Comparison of ENCODE assay signal across 8 mouse cellular contexts in the genomic region with DNA sequence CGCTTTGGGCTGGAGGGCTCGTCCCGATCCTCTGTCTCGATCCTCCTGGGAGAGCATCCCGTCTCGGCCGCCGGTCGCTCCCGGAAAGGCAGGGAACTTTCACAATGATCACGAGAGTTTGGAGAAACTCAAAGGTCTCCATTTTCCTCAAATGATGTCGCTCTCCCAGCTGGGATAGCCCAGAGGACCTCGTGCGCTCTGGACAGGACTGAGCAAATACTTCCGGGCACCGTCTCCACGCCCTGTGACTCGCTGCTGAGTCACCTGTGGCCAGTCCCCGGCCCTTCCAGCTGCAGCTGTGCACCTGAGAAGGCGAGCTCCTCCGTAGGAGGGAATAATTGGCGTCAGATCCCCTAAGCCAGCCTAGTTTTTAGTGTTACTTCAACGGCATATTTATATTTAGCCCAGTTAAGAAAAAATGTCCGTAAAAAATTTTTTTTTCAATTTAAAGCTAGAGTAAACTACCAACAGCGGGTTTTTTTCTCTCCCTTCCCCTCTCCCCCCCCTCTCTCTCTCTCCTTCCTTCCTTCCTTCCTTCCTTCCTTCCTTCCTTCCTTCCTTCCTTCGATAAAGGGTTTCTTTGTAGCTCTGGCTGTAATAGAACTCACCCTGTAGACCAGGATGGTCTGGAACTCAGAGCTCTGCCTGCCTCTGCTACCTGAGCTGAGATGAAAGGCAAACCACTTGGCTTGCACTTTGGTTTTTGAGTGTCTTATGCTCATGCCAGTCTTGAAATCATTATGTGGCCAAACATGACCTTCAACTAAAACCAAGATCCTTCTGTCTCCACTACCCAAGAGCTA. TPM values are rescaled to one million over a fixed set of nuclear protein-coding genes. Genes with fewer than 3 reads are reported as not detected.
DNase-seq lines count a peak whose midpoint lies in the region; ATAC-seq and TF ChIP-seq lines count a peak whose summit lies in the region.

No protein-coding gene starts in this region.

- dilution Hi-C loops in CH12.LX (cut with MboI; ENCODE audit: extremely low pct_ligation_motif_present, extremely low pct_unique_long_range_greater_than_20kb, low sequenced_read_pairs), result no loop called here

- peaks cover 33% of the 10 kb centered on the region for H3K79me2 ChIP-seq in CH12.LX (replicated peaks; ENCODE audit: control insufficient read depth, extremely low read depth, insufficient read depth, poor library complexity, severe bottlenecking)
- no peaks in the 10 kb centered on the region; the same call in 1 of the 2 replicates for H3K79me2 ChIP-seq in heart, adult 2 months (replicated peaks; ENCODE audit: control insufficient read depth, insufficient read depth, low read length)

- in situ Hi-C loops in CH12.LX (cut with MboI; ENCODE audit: low pct_ligation_motif_present, low pct_unique_long_range_greater_than_20kb, low sequenced_read_pairs), result no loop called here

- H3K9ac ChIP-seq in CH12.LX (ENCODE audit: insufficient read depth, low read depth), result peak overlapping the region; percentile 78
- H3K9ac ChIP-seq in heart, adult 2 months (ENCODE audit: low read depth, low read length), result peak overlapping the region; percentile 69
- peak overlapping the region; percentile 68 for H3K9ac ChIP-seq in kidney, embryonic 16.5 days (replicated peaks; ENCODE audit: low read length)

- H3K27ac ChIP-seq in CH12.LX (ENCODE audit: insufficient read depth, low read depth), result peak overlapping the region; percentile 84
- peak overlapping the region; percentile 82 for H3K27ac ChIP-seq in heart, adult 2 months
- peak overlapping the region; percentile 85 for H3K27ac ChIP-seq in kidney, embryonic 16.5 days (ENCODE audit: low read length)

- peaks cover 4 to 32% of the 10 kb centered on the region in 2 experiments; a peak in 3 of 4 replicates for H3K4me1 ChIP-seq in CH12.LX (ENCODE audit: control insufficient read depth in 1 of 2, insufficient read depth in 2 of 2)
- H3K4me1 ChIP-seq in heart, adult 2 months (ENCODE audit: control insufficient read depth, insufficient read depth, low read length), result peaks cover 6% of the 10 kb centered on the region
- H3K4me1 ChIP-seq in kidney, embryonic 16.5 days (ENCODE audit: insufficient read depth, low read length), result peaks cover 38% of the 10 kb centered on the region

- peak; percentile 36 for TF ChIP-seq EP300 in CH12.LX (IDR thresholded peaks at IDR 0.05; ENCODE audit: low read length)
- no peak for TF ChIP-seq EP300 in heart, adult 2 months (IDR thresholded peaks at IDR 0.05; ENCODE audit: insufficient read depth, low read depth, low read length)

- H3K9me3 ChIP-seq in CH12.LX (replicated peaks; ENCODE audit: low read length), result no peaks in the 10 kb centered on the region
- H3K9me3 ChIP-seq in kidney, embryonic 16.5 days (ENCODE audit: low read length), result no peaks in the 10 kb centered on the region

- ATAC-seq in kidney, embryonic 16.5 days (ENCODE audit: low FRiP score, low TSS enrichment), result peak; percentile 57; the same call in 1 of the 2 replicates

- no peak for TF ChIP-seq POLR2A in CH12.LX (IDR thresholded peaks at IDR 0.05; ENCODE audit: low read depth, low read length)
- TF ChIP-seq POLR2A in heart, adult 2 months (IDR thresholded peaks at IDR 0.05; ENCODE audit: insufficient read depth, low read depth, low read length), result no peak

- H3K4me2 ChIP-seq in CH12.LX (ENCODE audit: insufficient read depth, low read depth, poor library complexity, severe bottlenecking), result peak overlapping the region; percentile 80
- peak overlapping the region; percentile 76 for H3K4me2 ChIP-seq in kidney, embryonic 16.5 days (replicated peaks; ENCODE audit: low read depth, low read length)

- 4% methylated on average over 26 of the region's 26 CpGs for WGBS in heart, adult 2 months
- WGBS in kidney, embryonic 16.5 days, result 8% methylated on average over 26 of the region's 26 CpGs

- intact Hi-C loops in heart, adult 2 months (cut with DNase I), result no loop called here

- peak; percentile 82 for DNase-seq in CH12.LX (ENCODE audit: extremely low read depth)
- DNase-seq in adrenal gland, postnatal 14 days, result peak; percentile 84
- DNase-seq in heart, adult 2 months, result peak; percentile 64 to 65
- DNase-seq in lung, postnatal 36 days, result peak; percentile 77
- peak; percentile 64 to 75 for DNase-seq in spleen, postnatal 10 days (ENCODE audit: low spot score in 2 of 2)
- DNase-seq in left cerebral cortex, adult 11 months (ENCODE audit: low spot score), result no peak
- DNase-seq in frontal cortex, postnatal 36 days (ENCODE audit: low spot score in 2 of 2), result no peak

- TF ChIP-seq CTCF in CH12.LX (conservative IDR thresholded peaks at IDR 0.05 in 1 of 2, IDR thresholded peaks at IDR 0.05 in 1 of 2; ENCODE audit: low read depth in 2 of 2, low read length in 2 of 2), result no peak
- no peak for TF ChIP-seq CTCF in heart, adult 2 months (IDR thresholded peaks at IDR 0.05)

- no peaks in the 10 kb centered on the region for H3K27me3 ChIP-seq in CH12.LX (replicated peaks)
- no peaks in the 10 kb centered on the region for H3K27me3 ChIP-seq in heart, adult 2 months (ENCODE audit: control insufficient read depth, insufficient read depth, low read length)
- no peaks in the 10 kb centered on the region for H3K27me3 ChIP-seq in kidney, embryonic 16.5 days (ENCODE audit: insufficient read depth, low read length)

- H3K4me3 ChIP-seq in CH12.LX (replicated peaks in 1 of 3; ENCODE audit: low read depth in 2 of 3, low read length in 2 of 3, poor library complexity in 1 of 3), result peak overlapping the region; percentile 69 to 91 (median 71)
- peak overlapping the region; percentile 82 for H3K4me3 ChIP-seq in heart, adult 2 months
- H3K4me3 ChIP-seq in kidney, embryonic 16.5 days (ENCODE audit: low read length), result peak overlapping the region; percentile 54

- H3K36me3 ChIP-seq in CH12.LX (replicated peaks in 1 of 2; ENCODE audit: control insufficient read depth in 1 of 2, insufficient read depth in 1 of 2, low read length in 1 of 2), result peaks cover 16 to 29% of the 10 kb centered on the region in 2 experiments
- H3K36me3 ChIP-seq in heart, adult 2 months (ENCODE audit: control insufficient read depth, insufficient read depth, low read length), result peaks cover 9% of the 10 kb centered on the region
- peaks cover 14% of the 10 kb centered on the region for H3K36me3 ChIP-seq in kidney, embryonic 16.5 days (ENCODE audit: insufficient read depth, low read length)

- TF ChIP-seq RAD21 in CH12.LX (IDR thresholded peaks at IDR 0.05; ENCODE audit: low read depth, low read length), result no peak

TF ChIP-seq in CH12.LX, 34 proteins besides CTCF, POLR2A, EP300 and RAD21 (continues in another document):
- TF ChIP-seq BHLHE40 (IDR thresholded peaks at IDR 0.05; ENCODE audit: low read depth, low read length) (peak; percentile 86), MXI1 (IDR thresholded peaks at IDR 0.05; ENCODE audit: low read depth, low read length) (peak; percentile 95), HCFC1 (IDR thresholded peaks at IDR 0.05; ENCODE audit: low read depth, low read length) (no peak), IRF4 (IDR thresholded peaks at IDR 0.05; ENCODE audit: low read depth, low read length) (peak; percentile 24; the same call in 1 of the 2 replicates), ZNF384 (IDR thresholded peaks at IDR 0.05; ENCODE audit: low read depth, low read length) (peak; percentile 35; the same call in 1 of the 2 replicates), CHD2 (IDR thresholded peaks at IDR 0.05; ENCODE audit: low read length) (peak; percentile 60), PAX5 (IDR thresholded peaks at IDR 0.05; ENCODE audit: low read length) (no peak), UBTF (IDR thresholded peaks at IDR 0.05; ENCODE audit: low read depth, low read length) (no peak; the same call in 1 of the 2 replicates), POLR2AphosphoS2 (IDR thresholded peaks at IDR 0.05; ENCODE audit: low read depth, low read length) (no peak), ELF1 (IDR thresholded peaks at IDR 0.05; ENCODE audit: low read depth, low read length) (peak; percentile 80), ZC3H11A (IDR thresholded peaks at IDR 0.05; ENCODE audit: low read depth, low read length) (no peak), MYC (IDR thresholded peaks at IDR 0.05; ENCODE audit: low read depth, low read length) (peak; percentile 87), SIN3A (IDR thresholded peaks at IDR 0.05; ENCODE audit: low read length) (peak; percentile 96), USF1 (IDR thresholded peaks at IDR 0.05; ENCODE audit: low read depth, low read length) (no peak), MAFK (IDR thresholded peaks at IDR 0.05; ENCODE audit: insufficient replicate concordance, low read length) (peak; percentile 66; the same call in 1 of the 2 replicates)

RNA-seq across cellular contexts. Expression of gene Tuba1c, which starts 1.1 kb away (rescaled TPM):
- total RNA-seq in CH12.LX (2012; rRNA removed) (178 and 229 TPM in 2 replicates), CH12.LX (2014; rRNA removed) (359 and 390 TPM in 2 replicates)
- polyA plus RNA-seq in CH12.LX (2012; ENCODE audit: insufficient read length, low read depth), result 183 and 220 TPM in 2 replicates
- total RNA-seq in adrenal gland, postnatal 14 days (2021), result 200 and 223 TPM in 2 replicates
- total RNA-seq in heart, adult 2 months (2021), result 10 to 100 TPM; 30.1 to 39.0 TPM
- polyA plus RNA-seq in heart, adult 2 months (2012; rRNA removed), result 58.6 and 74.4 TPM in 2 replicates
- polyA plus RNA-seq in kidney, embryonic 16.5 days (2015; fragmentation: Nextera tagmentation; extraction: Ambion mirVana), result 213 and 219 TPM in 2 replicates

RNA-seq across cellular contexts. Expression of gene Prph, which starts 24.2 kb away (rescaled TPM):
- total RNA-seq in CH12.LX (2012; rRNA removed), result not detected in 2 replicates
- total RNA-seq in CH12.LX (2014; rRNA removed), result 0.12 TPM in 1 of 2 replicates, not detected in the other
- polyA plus RNA-seq in CH12.LX (2012; ENCODE audit: insufficient read length, low read depth), result not detected in 2 replicates
- 6.5 and 25.2 TPM in 2 replicates for total RNA-seq in adrenal gland, postnatal 14 days (2021)
- under 1 TPM; 0.13 to 0.80 TPM for total RNA-seq in heart, adult 2 months (2021)
- polyA plus RNA-seq in heart, adult 2 months (2012; rRNA removed), result 1.00 and 2.1 TPM in 2 replicates
- polyA plus RNA-seq in kidney, embryonic 16.5 days (2015; fragmentation: Nextera tagmentation; extraction: Ambion mirVana), result 3.3 and 5.8 TPM in 2 replicates

RNA-seq across cellular contexts. Expression of gene Troap, which starts 43.6 kb away (rescaled TPM):
- total RNA-seq in CH12.LX (2012; rRNA removed) (17.8 and 25.0 TPM in 2 replicates), CH12.LX (2014; rRNA removed) (19.2 and 20.2 TPM in 2 replicates)
- 61.0 and 74.2 TPM in 2 replicates for polyA plus RNA-seq in CH12.LX (2012; ENCODE audit: insufficient read length, low read depth)
- total RNA-seq in adrenal gland, postnatal 14 days (2021), result 6.3 and 6.9 TPM in 2 replicates
- total RNA-seq in heart, adult 2 months (2021), result under 1 TPM in 1 of 2 experiments, not detected in 1; 0.31 TPM
- 0.18 and 0.53 TPM in 2 replicates for polyA plus RNA-seq in heart, adult 2 months (2012; rRNA removed)
- 35.8 and 45.8 TPM in 2 replicates for polyA plus RNA-seq in kidney, embryonic 16.5 days (2015; fragmentation: Nextera tagmentation; extraction: Ambion mirVana)

RNA-seq across cellular contexts. Expression of gene C1ql4, which starts 56.8 kb away (rescaled TPM):
- total RNA-seq in CH12.LX (2012; rRNA removed) (0.08 TPM in 1 of 2 replicates, not detected in the other), CH12.LX (2014; rRNA removed) (not detected in 2 replicates)
- polyA plus RNA-seq in CH12.LX (2012; ENCODE audit: insufficient read length, low read depth), result not detected in 2 replicates
- total RNA-seq in adrenal gland, postnatal 14 days (2021), result not detected in 2 replicates
- not detected for total RNA-seq in heart, adult 2 months (2021)
- not detected in 2 replicates for polyA plus RNA-seq in heart, adult 2 months (2012; rRNA removed)
- polyA plus RNA-seq in kidney, embryonic 16.5 days (2015; fragmentation: Nextera tagmentation; extraction: Ambion mirVana), result 0.94 and 1.2 TPM in 2 replicates

Comparison
In these comparisons a context has a peak if more than half of its experiments do, and no peak if none do; other contexts are left out.
1. DNase-seq: peak in CH12.LX (single experiment), adrenal gland, postnatal 14 days (single experiment), heart, adult 2 months (2 of 2), lung, postnatal 36 days (single experiment) and spleen, postnatal 10 days (2 of 2); none in left cerebral cortex, adult 11 months (single experiment) and frontal cortex, postnatal 36 days (0 of 2).
2. Peak in every context shown above with its lines, with median percentiles within 50 percentile points of each other: H3K27ac ChIP-seq, H3K4me3 ChIP-seq and H3K9ac ChIP-seq.